Mouse (Mus musculus) 3T3-L1 (cell line): Measurements from ENCODE around the gene Xpo4.

Experiments used
- DNase-seq: peaks from one replicate; pipeline ENCODE4 v3.0.0-alpha.2; 2015; ENCODE audit warnings: low read depth, low spot score

Gene Xpo4

GRCm38 (mm10) chr14:57537261-57538015 is 127.8 kb downstream of the Xpo4 start:
- DNase-seq: no peak

GRCm38 (mm10) chr14:57536820-57537219 is 128.4 kb downstream of the Xpo4 start:
- DNase-seq: no peak

DNA sequence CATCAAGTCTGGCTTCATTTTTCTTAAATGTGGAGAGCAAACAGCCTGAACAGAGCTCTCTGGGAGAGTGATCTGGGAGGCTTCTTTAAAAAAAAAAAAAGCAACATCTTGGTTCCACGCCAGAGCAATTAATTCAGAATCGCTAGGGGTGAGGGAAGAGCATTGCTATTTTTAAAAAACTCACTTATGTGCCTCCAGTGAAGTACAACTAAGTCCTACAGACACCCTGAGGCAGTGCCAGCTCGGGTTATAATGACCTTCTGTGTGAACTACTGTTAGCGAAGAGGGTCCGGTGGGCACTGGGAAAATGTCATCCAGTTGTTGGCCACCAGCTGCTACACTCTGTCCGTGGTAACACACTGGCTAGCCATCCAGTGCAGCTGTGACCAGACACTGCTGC is 129.6 kb downstream of the Xpo4 start:
- DNase-seq: no peak

DNA sequence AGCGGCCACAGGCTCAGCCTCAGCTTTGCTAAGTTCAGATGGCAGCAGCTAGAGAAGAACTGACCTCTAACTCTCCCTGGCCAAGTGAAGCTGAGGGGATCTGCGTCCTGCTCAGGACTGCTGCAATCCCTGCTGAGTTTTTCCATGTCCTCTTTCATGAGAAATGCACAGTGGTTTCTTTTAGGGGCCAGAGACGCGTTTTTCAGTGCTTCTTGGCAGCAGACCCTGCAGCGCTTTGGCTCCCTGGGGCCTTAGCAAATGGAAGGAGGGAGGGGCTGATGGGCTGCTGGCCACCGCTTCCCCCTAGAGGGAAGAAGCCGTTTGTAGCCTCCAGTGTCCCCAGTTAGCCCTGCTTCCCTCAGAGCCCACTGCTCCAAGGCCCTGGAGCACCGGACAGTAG is 130.3 kb downstream of the Xpo4 start:
- no peak for DNase-seq

GRCm38 (mm10) chr14:57534346-57534745 is 130.9 kb downstream of the Xpo4 start:
- DNase-seq: no peak

DNA sequence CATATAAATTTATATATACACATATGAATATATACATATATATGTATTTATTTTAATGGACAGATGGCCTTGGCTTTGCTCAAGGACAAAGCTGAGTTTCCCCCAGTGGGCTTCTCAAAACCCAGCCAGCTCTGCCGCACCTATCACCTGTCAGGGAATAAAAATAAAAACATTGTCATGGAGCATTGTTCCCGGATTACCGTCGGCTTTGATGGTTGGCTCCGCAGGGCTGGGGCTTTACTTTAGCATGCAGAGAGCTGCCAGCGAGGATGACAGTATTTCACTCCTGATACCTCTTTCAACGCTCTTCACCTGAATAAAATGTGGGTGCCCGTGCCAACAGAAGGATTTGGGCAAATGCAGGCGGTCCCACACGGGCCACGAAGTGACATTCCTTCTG is 131.4 kb downstream of the Xpo4 start:
- DNase-seq: no peak

GRCm38 (mm10) chr14:57533214-57533613 is 132.0 kb downstream of the Xpo4 start:
- peak; percentile 50 for DNase-seq

GRCm38 (mm10) chr14:57532577-57532976 is 132.7 kb downstream of the Xpo4 start:
- DNase-seq: no peak

DNA sequence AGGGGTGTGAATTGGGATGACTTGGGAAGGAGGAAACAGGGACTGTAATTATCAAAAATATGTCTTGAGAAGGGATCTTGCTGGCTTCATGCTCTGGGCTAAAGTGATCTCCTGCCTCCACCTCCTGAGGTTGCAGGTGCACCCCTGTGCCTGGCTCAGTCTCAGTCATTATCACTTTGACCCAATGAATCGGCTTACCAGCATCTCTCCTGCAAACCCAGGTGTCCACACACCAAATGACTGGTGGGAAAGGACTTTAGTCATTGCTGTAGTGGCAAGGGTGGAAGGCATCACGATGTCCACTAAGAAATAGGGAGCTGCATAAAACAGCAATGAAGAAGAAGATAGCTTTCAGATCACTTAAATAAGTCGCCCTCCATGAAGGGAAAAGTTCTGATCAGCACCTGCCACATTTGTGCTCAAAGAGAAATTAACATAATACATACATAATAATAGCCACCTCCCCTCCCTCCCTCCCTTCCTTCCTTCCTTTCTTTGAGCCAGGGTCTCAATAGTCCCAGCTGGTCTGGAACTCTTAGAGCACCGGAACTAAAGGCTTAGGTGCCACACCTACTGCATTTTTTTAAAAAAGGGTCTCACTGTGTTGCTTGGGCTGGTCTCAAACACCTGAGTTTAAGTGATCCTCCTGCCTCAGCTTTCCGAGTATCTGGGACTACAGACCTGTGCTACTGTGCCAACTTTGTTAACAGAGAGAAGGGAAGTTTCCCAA is 135.3 kb downstream of the Xpo4 start:
- no peak for DNase-seq

GRCm38 (mm10) chr14:57529086-57529785 is 136.0 kb downstream of the Xpo4 start:
- DNase-seq: no peak

GRCm38 (mm10) chr14:57527598-57527997 is 137.6 kb downstream of the Xpo4 start:
- DNase-seq: no peak
